Mouse (Mus musculus): Measurements from ENCODE around the gene Fpr2. TPM values are rescaled to one million over a fixed set of nuclear protein-coding genes. Genes with fewer than 3 reads are reported as not detected.

Gene Fpr2
- polyA plus RNA-seq, 1 experiment, result 137 TPM

- 27% methylated on average over 2 of the region's 2 CpGs for WGBS
- no peak for TF ChIP-seq CTCF (IDR thresholded peaks at IDR 0.05; ENCODE audit: control insufficient read depth, insufficient read depth, low read length)
- no peak for TF ChIP-seq POLR2A (IDR thresholded peaks at IDR 0.05; ENCODE audit: borderline replicate concordance, control insufficient read depth, low read depth, low read length)
- no peak overlapping the region for H3K27ac ChIP-seq (ENCODE audit: control insufficient read depth, insufficient read depth, low read depth, low read length, poor library complexity)
- no peak overlapping the region for H3K4me3 ChIP-seq (replicated peaks; ENCODE audit: control insufficient read depth, low read depth, low read length)
- no peaks in the 10 kb centered on the region for H3K4me1 ChIP-seq (ENCODE audit: control insufficient read depth, insufficient read depth, low read length)
Measured at GRCm38 (mm10) chr17:17848988-17849387, 38.6 kb upstream of the Fpr2 start.

DNA sequence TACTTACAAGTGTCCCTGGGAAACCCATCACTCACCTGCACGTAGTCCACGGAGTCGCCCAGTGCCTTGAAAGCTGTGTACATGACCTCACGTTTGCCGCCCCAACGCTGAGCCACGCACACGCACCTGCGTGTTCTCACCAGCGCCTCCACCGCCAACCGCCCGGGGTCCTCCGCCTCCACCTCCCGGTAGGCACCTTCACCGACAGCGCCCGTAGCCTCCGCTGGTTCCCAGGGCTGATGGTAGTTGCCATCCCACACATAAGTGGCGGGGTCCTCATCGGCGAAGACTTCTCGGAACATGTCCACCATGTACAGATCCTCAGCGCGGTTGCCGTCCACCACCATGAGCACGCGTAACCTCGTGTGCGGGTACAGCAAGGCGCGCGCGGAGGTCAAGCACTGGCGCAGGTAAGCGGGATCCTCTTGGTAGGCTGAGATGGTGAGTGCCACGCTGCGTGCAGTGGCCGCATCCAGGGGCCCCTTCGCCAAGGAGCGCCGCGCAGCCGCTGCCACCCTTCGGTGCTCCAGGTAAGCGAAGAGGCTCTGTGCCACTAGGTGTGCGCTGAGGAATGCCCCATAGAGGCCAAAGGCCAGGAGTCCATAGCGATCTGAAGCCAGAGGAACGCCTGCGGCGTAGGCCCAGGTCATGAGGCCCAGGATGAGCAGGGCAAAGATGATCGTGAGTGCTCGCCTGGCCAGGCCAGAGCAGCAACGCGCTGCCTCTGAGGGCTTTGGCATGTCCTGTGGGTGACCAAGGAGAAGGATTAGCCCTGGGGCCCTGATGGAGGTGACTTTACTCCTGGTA lies 37.5 kb upstream of the Fpr2 start:
- H3K4me1 ChIP-seq (ENCODE audit: control insufficient read depth, insufficient read depth, low read length), result no peaks in the 10 kb centered on the region
- TF ChIP-seq CTCF (IDR thresholded peaks at IDR 0.05; ENCODE audit: control insufficient read depth, insufficient read depth, low read length) (no peak), POLR2A (IDR thresholded peaks at IDR 0.05; ENCODE audit: borderline replicate concordance, control insufficient read depth, low read depth, low read length) (no peak)
- WGBS, result 45% methylated on average over 55 of the region's 55 CpGs
- no peak overlapping the region for H3K4me3 ChIP-seq (replicated peaks; ENCODE audit: control insufficient read depth, low read depth, low read length)
- H3K27ac ChIP-seq (ENCODE audit: control insufficient read depth, insufficient read depth, low read depth, low read length, poor library complexity), result no peak overlapping the region

DNA sequence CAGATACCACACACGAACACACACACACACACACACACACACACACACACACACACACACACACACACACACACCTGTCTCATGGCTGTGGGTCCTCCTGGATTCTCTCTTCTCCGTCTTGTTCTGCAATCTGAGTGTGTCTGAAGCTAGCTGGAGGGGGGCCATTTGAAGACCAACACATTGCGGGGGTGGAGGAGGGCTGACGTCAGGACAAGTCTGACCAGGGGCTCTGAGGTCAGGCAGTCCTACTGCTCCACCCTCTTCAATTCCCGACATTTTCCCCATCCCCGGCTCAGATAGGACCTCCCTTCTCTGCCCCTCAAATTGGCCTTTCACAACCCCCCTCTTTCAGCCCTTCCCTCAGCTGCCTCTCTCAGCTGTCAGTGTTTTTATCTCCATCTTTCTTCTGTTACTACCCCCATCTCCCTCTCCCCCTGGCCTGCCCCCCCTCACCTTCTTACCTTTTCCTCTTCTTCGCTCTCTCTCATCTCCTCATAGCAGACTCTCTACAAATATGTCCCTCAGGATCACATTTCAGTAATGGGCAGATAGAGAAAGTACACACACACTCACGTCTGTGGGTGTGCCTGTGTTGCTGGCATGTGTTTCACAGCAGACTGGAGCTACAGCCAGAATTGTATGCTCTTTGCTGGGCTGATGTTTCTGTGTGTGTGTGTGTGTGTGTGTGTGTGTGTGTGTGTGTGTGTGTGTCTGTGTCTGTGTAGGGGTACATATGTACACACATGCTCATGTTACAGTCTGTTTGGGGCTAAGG lies 32.4 kb upstream of the Fpr2 start, which contains the start of gene Has1:
Has1 (minus strand) TSS at position 142 of the 775 bp plus-strand sequence.
- no peaks in the 10 kb centered on the region for H3K4me1 ChIP-seq (ENCODE audit: control insufficient read depth, insufficient read depth, low read length)
- WGBS, result 66% methylated on average over 8 of the region's 8 CpGs
- H3K27ac ChIP-seq (ENCODE audit: control insufficient read depth, insufficient read depth, low read depth, low read length, poor library complexity), result no peak within 1 kb of the TSS
- no peak within 1 kb of the TSS for H3K4me3 ChIP-seq (replicated peaks; ENCODE audit: control insufficient read depth, low read depth, low read length)
- no peak for TF ChIP-seq CTCF (IDR thresholded peaks at IDR 0.05; ENCODE audit: control insufficient read depth, insufficient read depth, low read length)
- no peak for TF ChIP-seq POLR2A (IDR thresholded peaks at IDR 0.05; ENCODE audit: borderline replicate concordance, control insufficient read depth, low read depth, low read length)

DNA sequence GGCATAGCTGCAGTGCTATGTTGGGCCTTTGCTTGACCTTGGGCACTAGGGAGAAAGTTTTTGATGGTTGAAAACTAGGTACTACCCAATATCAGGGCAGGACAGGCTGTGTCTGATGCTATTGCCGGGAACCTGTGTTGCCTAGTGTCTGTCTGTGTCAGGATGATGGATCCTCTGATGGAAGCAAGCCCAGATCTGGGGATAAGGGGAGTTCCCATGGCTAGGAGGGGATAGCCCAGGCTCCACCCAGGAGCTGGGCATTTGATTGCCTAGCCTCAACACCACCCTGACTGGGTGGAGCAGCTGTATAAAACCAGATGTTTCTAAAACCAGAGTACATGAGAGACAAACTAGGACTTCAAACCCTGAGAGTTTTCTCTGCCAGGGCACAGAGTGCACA lies 31.0 kb upstream of the Fpr2 start:
- no peak for TF ChIP-seq POLR2A (IDR thresholded peaks at IDR 0.05; ENCODE audit: borderline replicate concordance, control insufficient read depth, low read depth, low read length)
- no peak for TF ChIP-seq CTCF (IDR thresholded peaks at IDR 0.05; ENCODE audit: control insufficient read depth, insufficient read depth, low read length)
- Histone ChIP-seq H3K27ac (ENCODE audit: control insufficient read depth, insufficient read depth, low read depth, low read length, poor library complexity) (no peak overlapping the region), H3K4me1 (ENCODE audit: control insufficient read depth, insufficient read depth, low read length) (no peaks in the 10 kb centered on the region; the same call in 1 of the 2 replicates), H3K4me3 (replicated peaks; ENCODE audit: control insufficient read depth, low read depth, low read length) (no peak overlapping the region)
- 81% methylated on average over 1 of the region's 1 CpGs for WGBS

- peaks cover under 1% of the 10 kb centered on the region for H3K4me1 ChIP-seq (ENCODE audit: control insufficient read depth, insufficient read depth, low read length)
- WGBS, result 63% methylated on average over 1 of the region's 1 CpGs
- TF ChIP-seq CTCF (IDR thresholded peaks at IDR 0.05; ENCODE audit: control insufficient read depth, insufficient read depth, low read length), result no peak
- TF ChIP-seq POLR2A (IDR thresholded peaks at IDR 0.05; ENCODE audit: borderline replicate concordance, control insufficient read depth, low read depth, low read length), result no peak
- H3K4me3 ChIP-seq (replicated peaks; ENCODE audit: control insufficient read depth, low read depth, low read length), result no peak overlapping the region
- no peak overlapping the region for H3K27ac ChIP-seq (ENCODE audit: control insufficient read depth, insufficient read depth, low read depth, low read length, poor library complexity)
Measured at GRCm38 (mm10) chr17:17857446-17857845, 30.2 kb upstream of the Fpr2 start.

DNA sequence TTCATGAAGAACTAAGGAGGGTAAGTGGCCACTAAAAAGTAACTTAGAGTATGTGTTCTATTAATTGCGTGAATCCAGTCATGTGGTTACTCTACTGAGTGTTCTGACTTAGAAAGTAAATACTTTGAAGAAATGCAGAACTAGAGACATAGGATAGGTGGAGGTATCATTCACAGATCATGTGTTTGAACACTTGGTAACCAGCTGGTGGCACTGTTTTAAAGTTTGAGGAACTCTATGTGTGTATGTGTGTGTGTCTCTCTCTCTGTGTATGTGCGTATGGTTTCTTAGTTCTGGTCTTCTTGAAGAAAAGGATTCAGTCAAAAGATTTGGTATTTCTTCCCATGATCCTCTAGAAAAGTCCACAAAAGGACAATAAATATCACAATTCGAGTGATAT lies 27.5 kb upstream of the Fpr2 start:
- no peak for TF ChIP-seq POLR2A (IDR thresholded peaks at IDR 0.05; ENCODE audit: borderline replicate concordance, control insufficient read depth, low read depth, low read length)
- TF ChIP-seq CTCF (IDR thresholded peaks at IDR 0.05; ENCODE audit: control insufficient read depth, insufficient read depth, low read length), result no peak
- Histone ChIP-seq H3K4me3 (replicated peaks; ENCODE audit: control insufficient read depth, low read depth, low read length) (no peak overlapping the region), H3K4me1 (ENCODE audit: control insufficient read depth, insufficient read depth, low read length) (peaks cover 3% of the 10 kb centered on the region), H3K27ac (ENCODE audit: control insufficient read depth, insufficient read depth, low read depth, low read length, poor library complexity) (no peak overlapping the region)
- 44% methylated on average over 3 of the region's 3 CpGs for WGBS

GRCm38 (mm10) chr17:17862360-17862759 lies 25.3 kb upstream of the Fpr2 start:
- TF ChIP-seq POLR2A (IDR thresholded peaks at IDR 0.05; ENCODE audit: borderline replicate concordance, control insufficient read depth, low read depth, low read length), result no peak
- no peak for TF ChIP-seq CTCF (IDR thresholded peaks at IDR 0.05; ENCODE audit: control insufficient read depth, insufficient read depth, low read length)
- H3K27ac ChIP-seq (ENCODE audit: control insufficient read depth, insufficient read depth, low read depth, low read length, poor library complexity), result no peak overlapping the region
- 14% methylated on average over 1 of the region's 1 CpGs for WGBS

DNA sequence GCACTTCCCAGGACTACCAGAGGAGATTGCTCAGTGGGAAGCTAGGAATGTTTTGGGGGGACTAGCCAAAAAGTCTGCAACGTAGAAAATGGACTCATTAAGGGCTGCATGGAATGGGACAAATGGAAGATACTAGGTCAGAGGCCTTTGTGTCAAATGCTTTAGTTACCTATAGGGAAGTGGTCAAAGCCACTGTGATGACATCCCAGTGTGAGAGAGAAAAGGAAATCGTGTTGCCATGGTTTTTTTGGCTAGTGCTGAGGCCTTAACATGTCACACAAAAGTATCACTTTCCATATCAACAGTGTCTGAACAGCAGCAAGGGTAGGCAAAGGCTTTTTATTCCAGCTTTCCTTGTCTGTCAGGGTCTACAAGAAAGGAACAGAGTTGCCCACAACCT lies 22.5 kb upstream of the Fpr2 start:
- WGBS, result 26% methylated on average over 2 of the region's 2 CpGs
- Histone ChIP-seq H3K4me3 (replicated peaks; ENCODE audit: control insufficient read depth, low read depth, low read length) (no peak overlapping the region), H3K27ac (ENCODE audit: control insufficient read depth, insufficient read depth, low read depth, low read length, poor library complexity) (peak overlapping the region; percentile 41; the same call in 1 of the 2 replicates), H3K4me1 (ENCODE audit: control insufficient read depth, insufficient read depth, low read length) (peaks cover 3% of the 10 kb centered on the region)
- TF ChIP-seq POLR2A (IDR thresholded peaks at IDR 0.05; ENCODE audit: borderline replicate concordance, control insufficient read depth, low read depth, low read length) (no peak), CTCF (IDR thresholded peaks at IDR 0.05; ENCODE audit: control insufficient read depth, insufficient read depth, low read length) (no peak)

More at GRCm38 (mm10) chr17:17862360-17862759, 25.3 kb upstream of the Fpr2 start:
- Histone ChIP-seq H3K4me3 (replicated peaks; ENCODE audit: control insufficient read depth, low read depth, low read length) (no peak overlapping the region), H3K4me1 (ENCODE audit: control insufficient read depth, insufficient read depth, low read length) (peaks cover 3% of the 10 kb centered on the region)
